Mouse (Mus musculus): Measurements from ENCODE around the gene Dcxr.

GRCm38 (mm10) chr11:120689365-120689764 is 37.7 kb downstream of the Dcxr start:
- TF ChIP-seq CTCF (IDR thresholded peaks at IDR 0.05; ENCODE audit: borderline replicate concordance, extremely low read depth, insufficient read depth, insufficient read length) (no peak), POLR2A (IDR thresholded peaks at IDR 0.05; ENCODE audit: borderline replicate concordance, extremely low read depth, insufficient read depth, insufficient read length, poor library complexity, severe bottlenecking) (no peak)

Measured in brain, embryonic 14.5 days (tissue).